Mouse (Mus musculus): ENCODE results near the gene Ghr. TPM values are rescaled to one million over a fixed set of nuclear protein-coding genes. Genes with fewer than 3 reads are reported as not detected.

The Ghr gene
- polyA plus RNA-seq, 1 experiment from 2014 or later: 55.5 TPM

GRCm38 (mm10) chr15:3486691-3487090 is 96.6 kb downstream of the Ghr start:
- WGBS: 72% methylated on average over 5 of the region's 5 CpGs
- H3K9ac ChIP-seq: no peak overlapping the region
- H3K4me3 ChIP-seq: no peak overlapping the region

GRCm38 (mm10) chr15:3485367-3485766 is 97.9 kb downstream of the Ghr start:
- Histone ChIP-seq H3K27me3 (no peaks in the 10 kb centered on the region), H3K36me3 (no peaks in the 10 kb centered on the region), H3K4me3 (no peak overlapping the region), H3K9me3 (replicated peaks) (no peaks in the 10 kb centered on the region), H3K27ac (no peak overlapping the region), H3K4me1 (replicated peaks) (no peaks in the 10 kb centered on the region), H3K4me2 (no peak overlapping the region), H3K9ac (no peak overlapping the region)
- WGBS: 70% methylated on average over 1 of the region's 1 CpGs
- ATAC-seq (replicated peaks; ENCODE audit: insufficient number of reproducible peaks, insufficient read depth, low FRiP score, low read depth): no peak

More at GRCm38 (mm10) chr15:3486691-3487090, 96.6 kb downstream of the Ghr start:
- no peaks in the 10 kb centered on the region for H3K36me3 ChIP-seq
- H3K4me2 ChIP-seq: no peak overlapping the region
- H3K27ac ChIP-seq: no peak overlapping the region
- no peaks in the 10 kb centered on the region for H3K4me1 ChIP-seq (replicated peaks)
- no peak for ATAC-seq (replicated peaks; ENCODE audit: insufficient number of reproducible peaks, insufficient read depth, low FRiP score, low read depth)
- H3K27me3 ChIP-seq: no peaks in the 10 kb centered on the region
- no peaks in the 10 kb centered on the region for H3K9me3 ChIP-seq (replicated peaks)

DNA sequence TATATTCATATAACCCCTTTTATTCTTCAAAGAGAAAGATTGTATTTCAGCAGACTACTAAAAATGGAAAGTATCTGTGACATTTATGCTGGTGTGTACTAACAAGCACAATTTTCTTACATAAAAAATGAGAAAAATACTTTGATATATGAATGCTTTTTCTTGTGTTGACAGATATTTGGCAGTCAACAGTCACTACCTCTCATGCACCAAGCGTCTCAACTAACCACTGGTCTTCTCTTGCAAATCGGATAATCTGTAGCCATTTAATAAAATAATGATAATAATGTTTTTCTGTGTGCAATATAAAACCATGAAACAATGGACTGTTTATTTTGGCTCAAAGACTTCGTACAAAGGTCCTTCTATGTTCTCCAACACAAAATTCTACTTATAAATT is 99.8 kb downstream of the Ghr start:
- no peaks in the 10 kb centered on the region for H3K9me3 ChIP-seq (replicated peaks)
- ATAC-seq (replicated peaks; ENCODE audit: insufficient number of reproducible peaks, insufficient read depth, low FRiP score, low read depth): no peak
- no peak overlapping the region for H3K4me3 ChIP-seq
- H3K4me2 ChIP-seq: no peak overlapping the region
- H3K27me3 ChIP-seq: no peaks in the 10 kb centered on the region
- H3K27ac ChIP-seq: no peak overlapping the region
- 68% methylated on average over 3 of the region's 3 CpGs for WGBS
- no peaks in the 10 kb centered on the region for H3K36me3 ChIP-seq
- H3K9ac ChIP-seq: no peak overlapping the region
- H3K4me1 ChIP-seq (replicated peaks): no peaks in the 10 kb centered on the region

GRCm38 (mm10) chr15:3469230-3469629 is 114.1 kb downstream of the Ghr start:
- H3K4me3 ChIP-seq: no peak overlapping the region
- peaks cover 6% of the 10 kb centered on the region; the same call in 1 of the 2 replicates for H3K4me1 ChIP-seq (replicated peaks)
- H3K4me2 ChIP-seq: no peak overlapping the region
- H3K36me3 ChIP-seq: no peaks in the 10 kb centered on the region; the same call in 1 of the 2 replicates
- WGBS: 87% methylated on average over 4 of the region's 4 CpGs
- H3K9me3 ChIP-seq (replicated peaks): no peaks in the 10 kb centered on the region
- ATAC-seq (replicated peaks; ENCODE audit: insufficient number of reproducible peaks, insufficient read depth, low FRiP score, low read depth): no peak
- H3K9ac ChIP-seq: no peak overlapping the region
- H3K27ac ChIP-seq: no peak overlapping the region
- no peaks in the 10 kb centered on the region for H3K27me3 ChIP-seq

GRCm38 (mm10) chr15:3466608-3467007 is 116.7 kb downstream of the Ghr start:
- no peak overlapping the region for H3K4me3 ChIP-seq
- no peak overlapping the region for H3K9ac ChIP-seq
- peaks cover 6% of the 10 kb centered on the region; the same call in 1 of the 2 replicates for H3K4me1 ChIP-seq (replicated peaks)
- H3K27ac ChIP-seq: no peak overlapping the region
- H3K27me3 ChIP-seq: no peaks in the 10 kb centered on the region
- ATAC-seq (replicated peaks; ENCODE audit: insufficient number of reproducible peaks, insufficient read depth, low FRiP score, low read depth): no peak
- H3K4me2 ChIP-seq: no peak overlapping the region
- no peaks in the 10 kb centered on the region for H3K9me3 ChIP-seq (replicated peaks)
- H3K36me3 ChIP-seq: no peaks in the 10 kb centered on the region; the same call in 1 of the 2 replicates
- 63% methylated on average over 4 of the region's 4 CpGs for WGBS

- Histone ChIP-seq H3K9me3 (replicated peaks) (no peaks in the 10 kb centered on the region), H3K27ac (no peak overlapping the region), H3K4me1 (replicated peaks) (peaks cover 6% of the 10 kb centered on the region; the same call in 1 of the 2 replicates), H3K36me3 (no peaks in the 10 kb centered on the region; the same call in 1 of the 2 replicates), H3K27me3 (no peaks in the 10 kb centered on the region), H3K4me3 (no peak overlapping the region), H3K4me2 (no peak overlapping the region), H3K9ac (no peak overlapping the region)
- no peak for ATAC-seq (replicated peaks; ENCODE audit: insufficient number of reproducible peaks, insufficient read depth, low FRiP score, low read depth)
- 59% methylated on average over 4 of the region's 4 CpGs for WGBS
These were observed 118.5 kb downstream of the Ghr start for GRCm38 (mm10) chr15:3464754-3465153.

GRCm38 (mm10) chr15:3456543-3456942 is 126.7 kb downstream of the Ghr start:
- Histone ChIP-seq H3K4me3 (no peak overlapping the region), H3K27me3 (no peaks in the 10 kb centered on the region), H3K4me2 (no peak overlapping the region), H3K27ac (peak overlapping the region; percentile 54), H3K36me3 (no peaks in the 10 kb centered on the region), H3K9ac (no peak overlapping the region), H3K9me3 (replicated peaks) (no peaks in the 10 kb centered on the region), H3K4me1 (replicated peaks) (peaks cover 3% of the 10 kb centered on the region; the same call in 1 of the 2 replicates)
- WGBS: 52% methylated on average over 4 of the region's 4 CpGs
- ATAC-seq (replicated peaks; ENCODE audit: insufficient number of reproducible peaks, insufficient read depth, low FRiP score, low read depth): no peak

- ATAC-seq (replicated peaks; ENCODE audit: insufficient number of reproducible peaks, insufficient read depth, low FRiP score, low read depth): no peak
- Histone ChIP-seq H3K4me1 (replicated peaks) (peaks cover 3% of the 10 kb centered on the region; the same call in 1 of the 2 replicates), H3K27me3 (no peaks in the 10 kb centered on the region), H3K36me3 (no peaks in the 10 kb centered on the region), H3K4me3 (no peak overlapping the region), H3K4me2 (no peak overlapping the region), H3K9ac (no peak overlapping the region), H3K27ac (no peak overlapping the region), H3K9me3 (replicated peaks) (no peaks in the 10 kb centered on the region)
These were observed 127.7 kb downstream of the Ghr start for GRCm38 (mm10) chr15:3455572-3455971.

- no peaks in the 10 kb centered on the region for H3K27me3 ChIP-seq
- H3K9ac ChIP-seq: no peak overlapping the region
- no peak overlapping the region for H3K4me2 ChIP-seq
- H3K4me1 ChIP-seq (replicated peaks): peaks cover 12% of the 10 kb centered on the region
- no peak overlapping the region for H3K27ac ChIP-seq
- WGBS: 52% methylated on average over 5 of the region's 5 CpGs
- H3K9me3 ChIP-seq (replicated peaks): no peaks in the 10 kb centered on the region
- no peak overlapping the region for H3K4me3 ChIP-seq
- H3K36me3 ChIP-seq: no peaks in the 10 kb centered on the region
- ATAC-seq (replicated peaks; ENCODE audit: insufficient number of reproducible peaks, insufficient read depth, low FRiP score, low read depth): no peak
These were observed 131.1 kb downstream of the Ghr start for GRCm38 (mm10) chr15:3452080-3452752.

DNA sequence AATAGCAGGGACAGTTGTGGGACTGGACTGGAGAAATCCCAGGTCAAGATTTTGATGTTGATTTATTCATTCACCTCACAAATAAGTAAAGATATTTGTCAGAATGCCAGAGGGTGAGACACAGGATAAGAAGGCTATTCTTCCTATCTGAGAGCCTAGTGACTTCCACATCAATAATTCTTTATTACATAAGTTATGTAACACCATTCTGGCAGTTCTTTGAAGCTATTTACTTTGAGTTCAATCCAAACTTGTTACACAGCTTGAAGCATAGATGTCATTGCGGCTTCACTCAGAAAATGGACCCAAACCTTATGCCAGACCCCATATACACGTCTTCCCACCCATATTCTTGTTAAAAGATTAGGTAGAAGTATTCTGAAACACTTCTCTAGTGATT is 133.7 kb downstream of the Ghr start:
- no peak overlapping the region for H3K4me2 ChIP-seq
- H3K4me1 ChIP-seq (replicated peaks): peaks cover 14% of the 10 kb centered on the region
- peak overlapping the region; percentile 34; the same call in 1 of the 2 replicates for H3K27ac ChIP-seq
- H3K9me3 ChIP-seq (replicated peaks): no peaks in the 10 kb centered on the region
- no peak overlapping the region for H3K4me3 ChIP-seq
- H3K36me3 ChIP-seq: no peaks in the 10 kb centered on the region
- no peak overlapping the region for H3K9ac ChIP-seq
- H3K27me3 ChIP-seq: no peaks in the 10 kb centered on the region
- ATAC-seq (replicated peaks; ENCODE audit: insufficient number of reproducible peaks, insufficient read depth, low FRiP score, low read depth): no peak
- WGBS: 76% methylated on average over 2 of the region's 2 CpGs

DNA sequence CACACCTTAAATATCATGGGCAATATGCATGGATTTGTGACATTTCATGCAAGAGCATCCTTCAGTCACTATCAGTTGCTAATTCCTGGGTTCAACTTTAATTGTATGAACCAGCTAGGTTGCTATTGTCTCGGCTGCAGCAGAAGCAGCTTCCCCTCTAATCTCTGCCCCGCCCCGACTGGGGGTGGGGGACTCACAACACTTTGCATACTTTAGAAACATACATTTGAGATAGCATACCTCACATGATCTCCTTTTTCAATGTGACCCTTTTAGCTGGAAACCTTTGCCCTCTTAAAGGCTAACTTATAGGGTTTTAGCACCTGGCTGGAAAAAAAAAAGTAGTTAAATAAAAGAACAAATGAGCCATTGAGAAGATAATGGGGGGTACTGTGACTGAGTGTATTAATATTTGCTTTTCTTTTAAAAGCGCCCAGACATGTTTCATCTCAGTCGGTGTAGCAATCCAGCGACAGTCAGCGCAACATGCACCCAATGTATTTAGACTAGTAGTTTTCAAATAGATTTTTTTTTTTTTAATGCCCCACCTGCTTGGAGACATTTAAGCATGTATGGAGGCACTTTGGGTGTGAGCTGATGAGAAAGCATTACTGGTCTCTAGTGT is 137.9 kb downstream of the Ghr start:
- Histone ChIP-seq H3K4me1 (replicated peaks) (peaks cover 14% of the 10 kb centered on the region), H3K36me3 (no peaks in the 10 kb centered on the region), H3K4me2 (no peak overlapping the region), H3K4me3 (no peak overlapping the region), H3K27ac (no peak overlapping the region), H3K27me3 (no peaks in the 10 kb centered on the region), H3K9me3 (replicated peaks) (no peaks in the 10 kb centered on the region), H3K9ac (no peak overlapping the region)
- WGBS: 71% methylated on average over 7 of the region's 7 CpGs
- no peak for ATAC-seq (replicated peaks; ENCODE audit: insufficient number of reproducible peaks, insufficient read depth, low FRiP score, low read depth)
